Mouse (Mus musculus) cerebellum, adult 2 months (tissue): ENCODE data around the gene Serpinb1c.
"Not testable (repeated sequence)": the region's sequence is repeated elsewhere in the genome, so short reads cannot be mapped to it uniquely, and the experiment has no call there.

Experiments used
- CTCF ChIP-seq: fragments of 200-500 bp; IDR thresholded peaks from 2 replicates; pipeline ENCODE4 v1.5.1; 2011; ENCODE audit warnings: low read depth, mild to moderate bottlenecking, control low read depth, low read length, moderate library complexity, borderline replicate concordance; ENCODE audit not compliant: insufficient read depth
- POLR2A ChIP-seq: fragments of 200-500 bp; IDR thresholded peaks from 2 replicates; pipeline ENCODE4 v1.6.1; 2011; ENCODE audit warnings: low read length, control low read depth, borderline replicate concordance; ENCODE audit not compliant: insufficient read depth

DNA sequence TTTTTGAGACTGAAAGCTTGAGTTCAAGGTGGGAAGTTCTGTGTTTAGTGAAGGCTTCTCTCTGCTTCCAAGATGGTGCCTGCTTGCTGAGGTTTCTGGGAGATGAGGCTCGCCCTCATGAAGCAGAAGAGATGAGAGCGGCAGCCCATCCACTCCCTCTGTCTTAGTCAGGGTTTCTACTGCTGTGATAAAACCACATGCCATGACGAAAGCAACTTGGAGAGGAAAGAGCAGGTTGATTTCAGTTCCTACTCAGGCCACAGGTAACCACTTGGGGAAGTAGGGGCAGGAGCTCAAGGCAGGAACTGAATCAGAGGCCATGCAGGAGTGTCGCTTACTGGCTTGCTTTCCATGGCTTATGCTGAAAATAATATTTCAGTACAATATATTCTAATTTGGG is 29.8 kb downstream of the Serpinb1c start:
- TF ChIP-seq POLR2A, CTCF: not testable (repeated sequence)
